Mouse (Mus musculus) G1E (cell line): ENCODE data around the gene Cpvl. TPM values are rescaled to one million over a fixed set of nuclear protein-coding genes. Genes with fewer than 3 reads are reported as not detected.

Source experiments
- ATAC-seq: 2 replicates; pipeline ENCODE4 v1.8.0; 2016; ENCODE audit warnings: mild to moderate bottlenecking; ENCODE audit not compliant: insufficient number of reproducible peaks, poor library complexity, low FRiP score, severe bottlenecking; ENCODE audit errors: extremely low read depth
- DNase-seq: peaks from one replicate; pipeline ENCODE4 v3.0.0; 2012; ENCODE audit warnings: low spot score
- H3K27me3 ChIP-seq: 2 replicates; pipeline ENCODE4 v1.6.1; 2012; ENCODE audit warnings: mild to moderate bottlenecking, low read length, inconsistent platforms; ENCODE audit not compliant: insufficient read depth
- H3K36me3 ChIP-seq: replicated peaks from 2 replicates; pipeline ENCODE3; 2012; ENCODE audit warnings: mild to moderate bottlenecking, inconsistent platforms
- H3K4me1 ChIP-seq: 2 replicates; pipeline ENCODE4 v1.6.1; 2012; ENCODE audit warnings: low read depth, low read length, inconsistent platforms, mixed read lengths; ENCODE audit not compliant: insufficient read depth
- H3K4me3 ChIP-seq: 2 replicates; pipeline ENCODE4 v1.5.1; 2012; ENCODE audit warnings: low read depth, mild to moderate bottlenecking, inconsistent platforms, low read length, moderate library complexity, mixed read lengths
- H3K9me3 ChIP-seq: replicated peaks from 2 replicates; pipeline ENCODE4 v1.6.1; 2012; ENCODE audit warnings: inconsistent platforms
- CTCF ChIP-seq: IDR thresholded peaks from 2 replicates; pipeline ENCODE4 v1.5.1; 2012; ENCODE audit warnings: low read depth, low read length, inconsistent platforms, mixed read lengths
- GATA1 ChIP-seq: IDR thresholded peaks from 2 replicates; pipeline ENCODE4 v1.6.1; 2012; ENCODE audit warnings: borderline replicate concordance, low read length, inconsistent platforms, mixed read lengths
- GATA2 ChIP-seq: IDR thresholded peaks from 2 replicates; pipeline ENCODE4 v1.6.1; 2012; ENCODE audit warnings: low read depth, low read length, inconsistent platforms, borderline replicate concordance
- POLR2AphosphoS5 ChIP-seq: IDR thresholded peaks from 2 replicates; pipeline ENCODE4 v1.6.1; 2012; ENCODE audit warnings: low read depth, low read length, inconsistent platforms; ENCODE audit not compliant: insufficient replicate concordance
- TAL1 ChIP-seq: conservative IDR thresholded peaks from 2 replicates; pipeline ENCODE4 v1.6.1; 2012; ENCODE audit warnings: low read depth, low read length, inconsistent platforms, mixed read lengths
- polyA plus RNA-seq: library from polyadenylated mRNA; stranded (reverse); fragments of >175 nt; gene quantifications from 2 replicates; pipeline ENCODE4 v1.2.3, GENCODE M21; 2012
- total RNA-seq, 2 experiments: library from RNA; stranded (forward) in 1 of 2; stranded (reverse) in 1 of 2; fragments of 200-1000 nt in 1 of 2; fragments of >200 nt in 1 of 2; fragmentation: Nextera tagmentation in 1 of 2; gene quantifications; 2 replicates each; pipeline ENCODE4 v1.2.3; 2014 to 2017

The Cpvl gene
- total and polyA plus RNA-seq, 3 experiments = not detected

DNA sequence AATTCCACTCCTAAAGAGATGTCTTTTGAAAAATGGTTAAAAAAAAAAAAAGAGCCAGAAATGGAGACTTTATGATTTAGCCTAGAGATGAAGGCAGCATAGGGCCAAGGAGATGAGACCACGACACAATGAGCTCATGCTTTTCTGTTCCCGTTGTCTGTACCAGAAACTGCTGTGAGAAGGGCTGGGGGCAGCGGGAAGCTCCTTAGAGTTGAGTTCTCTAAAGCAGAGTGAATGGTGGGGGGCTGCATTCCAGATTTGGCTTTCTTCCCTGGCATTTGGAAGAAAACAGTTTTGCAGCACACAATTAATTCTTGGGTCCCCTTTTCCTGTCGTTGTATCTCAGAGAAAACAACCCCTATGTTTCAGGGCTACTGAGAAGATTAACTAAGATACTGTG, 30.8 kb upstream of the Cpvl start:
- Histone ChIP-seq H3K27me3 (no peaks in the 10 kb centered on the region), H3K36me3 (no peaks in the 10 kb centered on the region), H3K4me1 (no peaks in the 10 kb centered on the region), H3K9me3 (peaks cover 38% of the 10 kb centered on the region), H3K4me3 (no peak overlapping the region)
- ATAC-seq (no peak), DNase-seq (no peak)
- TF ChIP-seq CTCF (no peak), GATA2 (no peak), GATA1 (no peak), TAL1 (no peak), POLR2AphosphoS5 (no peak)

GRCm38 (mm10) chr6:54008448-54009120, 30.1 kb upstream of the Cpvl start:
- H3K9me3 ChIP-seq = peaks cover 36% of the 10 kb centered on the region
- no peaks in the 10 kb centered on the region for H3K27me3 ChIP-seq
- no peak for TF ChIP-seq GATA2
- TF ChIP-seq TAL1 = no peak
- no peak for TF ChIP-seq CTCF
- TF ChIP-seq GATA1 = no peak
- no peak for TF ChIP-seq POLR2AphosphoS5
- H3K4me3 ChIP-seq = no peak overlapping the region
- ATAC-seq (no peak), DNase-seq (no peak)
- no peaks in the 10 kb centered on the region for H3K4me1 ChIP-seq
- H3K36me3 ChIP-seq = no peaks in the 10 kb centered on the region

GRCm38 (mm10) chr6:54005302-54005701, 26.8 kb upstream of the Cpvl start:
- peaks cover 30% of the 10 kb centered on the region for H3K9me3 ChIP-seq
- no peaks in the 10 kb centered on the region for H3K27me3 ChIP-seq
- H3K4me1 ChIP-seq = no peaks in the 10 kb centered on the region
- no peak for ATAC-seq
- no peaks in the 10 kb centered on the region for H3K36me3 ChIP-seq
- TF ChIP-seq CTCF (no peak), TAL1 (no peak), POLR2AphosphoS5 (no peak), GATA2 (no peak), GATA1 (no peak)
- H3K4me3 ChIP-seq = no peak overlapping the region
- DNase-seq = no peak

DNA sequence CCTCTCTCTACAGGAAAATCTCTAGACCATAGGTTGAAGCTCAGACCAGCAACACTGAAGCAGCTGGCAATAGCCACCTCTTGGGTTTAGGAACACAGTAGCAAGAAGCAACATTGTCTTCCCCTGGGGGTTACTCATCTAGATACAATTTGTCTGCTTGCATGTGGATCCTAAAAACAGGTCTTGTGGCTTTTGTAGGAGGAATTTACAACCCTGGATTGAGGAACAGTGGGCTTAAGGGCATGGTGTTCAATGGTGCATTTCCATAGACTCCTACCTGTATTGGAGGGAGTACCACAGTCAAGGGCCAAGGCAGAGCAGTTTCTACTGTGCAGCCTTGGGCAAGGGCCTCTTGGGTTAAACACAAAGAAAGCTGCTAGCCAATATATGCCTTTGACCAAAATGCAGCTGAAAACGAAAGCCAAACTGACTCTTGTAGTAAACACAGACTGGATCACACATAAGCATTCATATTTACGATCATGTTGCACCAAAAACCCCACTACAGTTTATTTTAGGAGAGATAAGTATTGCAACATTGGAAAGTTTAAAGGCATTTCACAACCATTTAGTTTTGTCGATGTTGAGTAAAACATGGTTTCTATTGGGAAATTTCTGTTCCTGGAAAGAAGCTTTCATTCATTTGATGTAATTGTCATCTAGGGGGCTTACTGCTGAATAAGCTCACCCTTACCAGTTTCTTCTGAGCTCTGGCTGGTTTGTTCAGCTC, 17.9 kb upstream of the Cpvl start:
- H3K4me3 ChIP-seq = no peak overlapping the region
- H3K4me1 ChIP-seq = no peaks in the 10 kb centered on the region
- H3K27me3 ChIP-seq = no peaks in the 10 kb centered on the region
- DNase-seq (no peak), ATAC-seq (no peak)
- no peaks in the 10 kb centered on the region for H3K36me3 ChIP-seq
- TF ChIP-seq TAL1 (no peak), CTCF (no peak)
- peaks cover 37% of the 10 kb centered on the region for H3K9me3 ChIP-seq

GRCm38 (mm10) chr6:53995519-53995918, 17.0 kb upstream of the Cpvl start:
- Histone ChIP-seq H3K4me1 (no peaks in the 10 kb centered on the region), H3K36me3 (no peaks in the 10 kb centered on the region), H3K9me3 (peaks cover 45% of the 10 kb centered on the region), H3K27me3 (no peaks in the 10 kb centered on the region), H3K4me3 (no peak overlapping the region)
- TF ChIP-seq POLR2AphosphoS5 (no peak), CTCF (no peak), GATA1 (no peak), GATA2 (no peak)
- ATAC-seq (no peak), DNase-seq (no peak)

DNA sequence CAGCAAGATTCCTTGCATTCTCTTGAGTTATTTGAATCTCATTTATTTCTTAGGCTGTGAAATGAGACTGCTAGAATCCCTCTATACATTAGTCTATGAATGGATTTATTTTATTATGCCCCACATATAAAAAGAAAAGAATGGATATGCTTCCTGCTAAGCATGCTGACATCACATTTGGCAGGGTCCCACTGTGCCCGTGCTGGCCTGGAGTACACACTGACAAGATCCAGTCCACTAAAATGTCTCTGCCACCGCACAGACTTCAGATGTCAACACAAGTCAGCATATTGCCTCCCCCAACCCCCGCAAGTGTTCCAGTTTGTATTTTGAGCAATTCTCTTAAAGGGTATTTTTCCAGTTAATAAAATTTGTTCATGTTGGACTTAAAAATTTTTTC, 13.9 kb upstream of the Cpvl start:
- no peaks in the 10 kb centered on the region for H3K4me1 ChIP-seq
- H3K4me3 ChIP-seq = no peak overlapping the region
- ATAC-seq (no peak), DNase-seq (no peak)
- no peaks in the 10 kb centered on the region for H3K27me3 ChIP-seq
- H3K36me3 ChIP-seq = no peaks in the 10 kb centered on the region
- peaks cover 48% of the 10 kb centered on the region for H3K9me3 ChIP-seq
- TF ChIP-seq GATA2 (no peak), POLR2AphosphoS5 (no peak), GATA1 (no peak), CTCF (no peak), TAL1 (no peak)

DNA sequence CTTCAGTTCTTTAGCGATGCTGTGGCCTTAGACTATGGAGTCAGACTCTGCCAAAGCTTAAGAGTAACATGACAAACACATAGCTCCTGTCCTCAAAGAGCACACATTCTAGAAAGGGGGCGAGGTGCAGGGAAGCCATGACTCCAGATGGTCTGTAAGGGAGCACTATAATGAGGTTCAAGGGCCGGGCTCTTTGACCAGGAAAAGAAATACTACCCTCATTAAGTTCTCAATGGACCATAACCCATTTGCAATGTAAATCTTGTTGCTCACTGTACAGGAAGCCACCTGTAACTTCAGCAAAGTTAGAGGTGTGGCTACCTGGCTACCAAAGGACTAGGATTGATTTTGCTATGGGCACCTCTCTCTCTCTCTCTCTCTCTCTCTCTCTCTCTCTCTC, 8.8 kb upstream of the Cpvl start:
- TF ChIP-seq GATA2 (no peak), TAL1 (no peak), POLR2AphosphoS5 (no peak), CTCF (no peak), GATA1 (no peak)
- DNase-seq (no peak), ATAC-seq (no peak)
- Histone ChIP-seq H3K9me3 (peaks cover 48% of the 10 kb centered on the region), H3K4me1 (no peaks in the 10 kb centered on the region), H3K36me3 (no peaks in the 10 kb centered on the region), H3K27me3 (no peaks in the 10 kb centered on the region), H3K4me3 (no peak overlapping the region)
